Mouse (Mus musculus) thymus, adult 18-20 months (tissue): ENCODE results near the gene Lamc1.
A peak's percentile ranks its signal among the peaks of the same experiment; 100 is the strongest.

Experiments used
- DNase-seq, 2 experiments: peaks; one replicate each; pipeline ENCODE4 v3.0.0; 2022; ENCODE audit warnings: mixed read lengths in 2 of 2

Gene Lamc1

GRCm38 (mm10) chr1:153252540-153253210 is 79.9 kb downstream of the Lamc1 start:
- no peak for DNase-seq

- no peak for DNase-seq
Observed at GRCm38 (mm10) chr1:153251590-153252206, 80.9 kb downstream of the Lamc1 start.

- DNase-seq, result no peak
Observed at GRCm38 (mm10) chr1:153241346-153241745, 91.2 kb downstream of the Lamc1 start.

GRCm38 (mm10) chr1:153235576-153235975 is 97.0 kb downstream of the Lamc1 start:
- DNase-seq, result no peak

- DNase-seq, result no peak
Observed at GRCm38 (mm10) chr1:153231681-153232080, 100.9 kb downstream of the Lamc1 start.

GRCm38 (mm10) chr1:153227916-153228315 is 104.7 kb downstream of the Lamc1 start:
- DNase-seq, result no peak

GRCm38 (mm10) chr1:153227096-153227495 is 105.5 kb downstream of the Lamc1 start:
- no peak for DNase-seq

GRCm38 (mm10) chr1:153225786-153226725 is 106.5 kb downstream of the Lamc1 start:
- DNase-seq, result no peak

GRCm38 (mm10) chr1:153224331-153224730 is 108.3 kb downstream of the Lamc1 start:
- DNase-seq, result no peak

GRCm38 (mm10) chr1:153219376-153219775 is 113.2 kb downstream of the Lamc1 start:
- no peak for DNase-seq

GRCm38 (mm10) chr1:153216516-153216915 is 116.1 kb downstream of the Lamc1 start:
- DNase-seq, result no peak

GRCm38 (mm10) chr1:153215676-153216075 is 116.9 kb downstream of the Lamc1 start:
- DNase-seq, result peak; percentile 12 to 36

GRCm38 (mm10) chr1:153210992-153211391 is 121.6 kb downstream of the Lamc1 start:
- no peak for DNase-seq

- no peak for DNase-seq
Observed at GRCm38 (mm10) chr1:153210198-153210597, 122.4 kb downstream of the Lamc1 start.

- DNase-seq, result no peak
Observed at GRCm38 (mm10) chr1:153202195-153202594, 130.4 kb downstream of the Lamc1 start.

GRCm38 (mm10) chr1:153201448-153201847 is 131.1 kb downstream of the Lamc1 start:
- no peak for DNase-seq

GRCm38 (mm10) chr1:153197316-153197850 is 135.2 kb downstream of the Lamc1 start:
- no peak for DNase-seq

- DNase-seq, result no peak
Observed at GRCm38 (mm10) chr1:153192945-153193344, 139.6 kb downstream of the Lamc1 start.

GRCm38 (mm10) chr1:153192379-153192778 is 140.2 kb downstream of the Lamc1 start:
- no peak for DNase-seq

- DNase-seq, result no peak
Observed at GRCm38 (mm10) chr1:153191943-153192329, 140.7 kb downstream of the Lamc1 start.

GRCm38 (mm10) chr1:153191237-153191942 is 141.2 kb downstream of the Lamc1 start:
- no peak for DNase-seq

GRCm38 (mm10) chr1:153188081-153188480 is 144.5 kb downstream of the Lamc1 start:
- no peak for DNase-seq
